In the genomic region with DNA sequence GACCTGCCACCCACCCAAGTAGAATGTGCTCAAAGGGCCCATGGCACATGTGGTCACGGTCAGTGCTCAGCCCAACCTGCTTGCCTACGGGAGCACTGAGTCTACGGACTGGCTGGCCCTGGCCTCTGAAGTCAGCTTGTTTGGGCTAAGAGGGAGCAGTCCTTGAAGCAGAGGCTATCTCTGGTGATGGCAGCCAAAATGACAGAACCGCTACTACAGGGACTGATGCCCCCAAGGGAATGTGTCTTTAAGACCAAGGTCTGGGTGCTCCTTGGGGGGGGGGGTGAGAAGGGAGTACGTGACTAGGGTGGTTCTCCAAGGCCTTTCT, we compare ENCODE assay signal across 9 mouse cellular contexts. TPM values are rescaled to one million over a fixed set of nuclear protein-coding genes. Genes with fewer than 3 reads are reported as not detected.
DNase-seq lines count a peak whose midpoint lies in the region; ATAC-seq and TF ChIP-seq lines count a peak whose summit lies in the region.
"Had no signal": no experiment of that assay in that cellular context is flagged by ENCODE, and none has a peak within 500 bp of the region (broad histone marks: within the 10 kb centered on the region; RNA-seq: fewer than 3 reads in every experiment).

No protein-coding gene starts in this region.

- no peaks in the 10 kb centered on the region for H3K36me3 ChIP-seq in heart, postnatal 0 days (replicated peaks; ENCODE audit: control insufficient read depth, insufficient read depth, low read length)
- no peaks in the 10 kb centered on the region for H3K36me3 ChIP-seq in hindbrain, embryonic 16.5 days (ENCODE audit: control insufficient read depth, insufficient read depth, low read length)

- no peaks in the 10 kb centered on the region for H3K4me1 ChIP-seq in heart, postnatal 0 days (ENCODE audit: control insufficient read depth, insufficient read depth)
- peaks cover 8% of the 10 kb centered on the region for H3K4me1 ChIP-seq in hindbrain, embryonic 16.5 days (ENCODE audit: control insufficient read depth, insufficient read depth, low read depth, low read length)

- 29% methylated on average over 5 of the region's 5 CpGs for WGBS in heart, postnatal 0 days
- 48% methylated on average over 5 of the region's 5 CpGs for WGBS in hindbrain, embryonic 16.5 days

- no peak for DNase-seq in heart, postnatal 0 days (ENCODE audit: low spot score)
- DNase-seq in heart, postnatal 25 days (ENCODE audit: low spot score) = no peak
- peak; percentile 32 for DNase-seq in NIH3T3 (ENCODE audit: low read depth)
- no peak for DNase-seq in urinary bladder, postnatal 25 days (ENCODE audit: low spot score)
- no peak for DNase-seq in right cerebral cortex, postnatal 36 days (ENCODE audit: low spot score in 2 of 2)
- no peak for DNase-seq in cerebellum, postnatal 25 days

- H3K27me3 ChIP-seq in heart, postnatal 0 days (ENCODE audit: control insufficient read depth, insufficient read depth, low read length) = 0 out of 2 replicates have a peak, but pooled peaks cover 5% of the 10 kb centered on the region
- H3K27me3 ChIP-seq in hindbrain, embryonic 16.5 days (replicated peaks; ENCODE audit: control insufficient read depth, insufficient read depth, low read length) = peaks cover 3% of the 10 kb centered on the region; the same call in 1 of the 2 replicates

- no peaks in the 10 kb centered on the region for H3K9me3 ChIP-seq in heart, postnatal 0 days (replicated peaks; ENCODE audit: control insufficient read depth, low read length)
- no peaks in the 10 kb centered on the region for H3K9me3 ChIP-seq in hindbrain, embryonic 16.5 days (ENCODE audit: control insufficient read depth, low read length)

- H3K27ac ChIP-seq in heart, postnatal 0 days (ENCODE audit: low read depth) = no peak overlapping the region
- H3K27ac ChIP-seq in hindbrain, embryonic 16.5 days (ENCODE audit: low read depth, low read length) = no peak overlapping the region

- H3K4me2 ChIP-seq in heart, postnatal 0 days (ENCODE audit: low read depth, low read length) = peak overlapping the region; percentile 49; the same call in 1 of the 2 replicates
- H3K4me2 ChIP-seq in hindbrain, embryonic 16.5 days (ENCODE audit: low read length) = peak overlapping the region; percentile 33; the same call in 1 of the 2 replicates

- H3K4me3 ChIP-seq in heart, postnatal 0 days (ENCODE audit: low read depth, low read length) = no peak overlapping the region
- H3K4me3 ChIP-seq in hindbrain, embryonic 16.5 days (ENCODE audit: low read length) = no peak overlapping the region

- no peak overlapping the region for H3K9ac ChIP-seq in heart, postnatal 0 days (replicated peaks; ENCODE audit: low read depth, low read length)
- H3K9ac ChIP-seq in hindbrain, embryonic 16.5 days (ENCODE audit: low read depth, low read length) = peak overlapping the region; percentile 19; the same call in 1 of the 2 replicates

- no peak for TF ChIP-seq EP300 in heart, postnatal 0 days (IDR thresholded peaks at IDR 0.05; ENCODE audit: low read depth)

- ATAC-seq in heart, postnatal 0 days (ENCODE audit: insufficient read depth, low read depth) = no peak
- ATAC-seq in hindbrain, embryonic 16.5 days = peak; percentile 55
- 0 out of 2 replicates have a peak, but pooled peaks have one; percentile 7 for ATAC-seq in megakaryocyte, adult 5-6 weeks (ENCODE audit: poor library complexity, severe bottlenecking)

- intact Hi-C loops in heart, postnatal 25 days (cut with DNase I) = loop anchor here (5.0 to 10.0 kb wide), 3 partner anchors 90 to 437 kb away; no protein-coding TSS in a partner anchor

- no peak for TF ChIP-seq CTCF in heart, postnatal 0 days (IDR thresholded peaks at IDR 0.05; ENCODE audit: low read depth)

RNA-seq across cellular contexts. Expression of a gene that starts 35.4 kb away (rescaled TPM):
- total RNA-seq in heart, postnatal 0 days (2014; rRNA removed; ENCODE audit: low replicate concordance) = 1.2 and 1.7 TPM in 2 replicates
- 0.36 and 0.45 TPM in 2 replicates for polyA plus RNA-seq in heart, postnatal 0 days (2015; fragmentation: Nextera tagmentation; extraction: Ambion mirVana)
- total RNA-seq in heart, postnatal 25 days (2021) = 1 to 10 TPM in 1 of 2 experiments, under 1 TPM in 1; 0.99 to 1.9 TPM
- polyA plus RNA-seq in hindbrain, embryonic 16.5 days (2015; fragmentation: Nextera tagmentation; extraction: Ambion mirVana) = 2.7 and 2.8 TPM in 2 replicates
- not detected in 2 replicates for total RNA-seq in megakaryocyte, adult 5-6 weeks (2015)
- not detected in 2 replicates for total RNA-seq in megakaryocyte, adult 5-6 weeks (2017)
- total RNA-seq: hematopoietic stem cell, adult 5-6 weeks had no signal

RNA-seq across cellular contexts. Expression of a gene that starts 47.1 kb away (rescaled TPM):
- total RNA-seq in heart, postnatal 0 days (2014; rRNA removed; ENCODE audit: low replicate concordance) = 74.4 and 86.2 TPM in 2 replicates
- 86.0 and 91.0 TPM in 2 replicates for polyA plus RNA-seq in heart, postnatal 0 days (2015; fragmentation: Nextera tagmentation; extraction: Ambion mirVana)
- total RNA-seq in heart, postnatal 25 days (2021) = 10 to 100 TPM; 31.3 to 33.6 TPM
- 72.4 and 73.1 TPM in 2 replicates for polyA plus RNA-seq in hindbrain, embryonic 16.5 days (2015; fragmentation: Nextera tagmentation; extraction: Ambion mirVana)
- total RNA-seq in megakaryocyte, adult 5-6 weeks (2015) = 33.8 and 33.9 TPM in 2 replicates
- total RNA-seq in megakaryocyte, adult 5-6 weeks (2017) = 67.8 and 72.4 TPM in 2 replicates
